Mouse (Mus musculus): Measurements from ENCODE around the gene Pabpn1l.
A peak's percentile ranks its signal among the peaks of the same experiment; 100 is the strongest.

The Pabpn1l gene

GRCm38 (mm10) chr8:122618660-122619378 is 3.7 kb downstream of the Pabpn1l start:
- DNase-seq (ENCODE audit: extremely low spot score): no peak

DNA sequence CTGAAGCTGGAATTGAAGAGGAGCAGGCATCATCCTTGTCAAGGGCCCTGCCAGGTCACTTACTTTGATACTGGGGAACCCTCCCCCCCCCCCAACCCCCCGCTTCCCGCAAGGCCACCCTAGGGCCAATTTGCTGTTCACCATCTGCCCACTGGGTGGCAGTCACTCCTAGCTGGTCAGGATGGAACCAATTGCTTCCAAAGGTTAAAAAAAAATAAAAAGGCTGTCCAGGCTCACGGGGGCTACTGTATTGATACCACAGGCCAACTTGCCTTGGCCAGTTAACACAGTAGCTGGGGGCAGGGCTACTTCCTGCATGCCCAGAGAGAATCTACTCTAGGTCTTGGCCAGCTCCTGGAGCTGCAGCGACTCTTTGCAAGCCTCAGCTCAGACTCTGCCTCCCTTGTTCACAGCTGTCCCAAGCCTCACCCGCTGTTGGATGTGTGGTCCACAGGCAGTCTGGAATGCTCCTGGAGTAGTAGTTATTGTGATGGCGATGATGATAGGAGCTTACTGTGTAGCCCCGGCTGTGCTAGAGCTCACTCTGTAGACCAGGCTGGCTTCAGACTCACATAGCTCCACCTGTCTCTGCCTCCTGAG is 4.5 kb downstream of the Pabpn1l start:
- peak; percentile 73 for DNase-seq (ENCODE audit: extremely low spot score)

- no peak for DNase-seq (ENCODE audit: extremely low spot score)
Observed at GRCm38 (mm10) chr8:122616181-122616905, 6.2 kb downstream of the Pabpn1l start.

GRCm38 (mm10) chr8:122611295-122612133 is 11.0 kb downstream of the Pabpn1l start, which contains the start of the genes Galns and Trappc2l:
TSS of gene Galns (minus strand) at chr8:122611463.
TSS of gene Trappc2l (plus strand) at chr8:122611640.
- peak; percentile 98 for DNase-seq (ENCODE audit: extremely low spot score)

- peak; percentile 40 for DNase-seq (ENCODE audit: extremely low spot score)
Observed at GRCm38 (mm10) chr8:122610612-122611277, 11.8 kb downstream of the Pabpn1l start.

DNA sequence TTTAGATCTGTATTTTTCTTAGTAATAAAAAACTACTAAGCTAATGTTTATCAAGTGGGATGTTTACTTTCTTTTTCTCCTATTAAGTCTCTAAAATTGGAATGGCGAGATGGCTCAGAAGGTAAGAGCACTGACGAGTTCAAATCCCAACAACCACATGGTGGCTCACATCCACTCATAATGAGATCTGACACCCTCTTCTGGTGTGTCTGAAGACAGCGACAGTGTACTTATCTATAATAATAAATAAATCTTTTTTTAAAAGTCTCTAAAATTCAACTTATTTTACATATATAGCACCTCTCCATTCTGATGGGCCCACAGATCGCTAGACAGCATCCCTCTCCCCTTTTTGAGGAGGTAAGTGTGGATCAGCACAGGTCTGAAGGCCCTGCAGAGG is 12.3 kb downstream of the Pabpn1l start:
- no peak for DNase-seq (ENCODE audit: extremely low spot score)

- DNase-seq (ENCODE audit: extremely low spot score): no peak
Observed at GRCm38 (mm10) chr8:122606810-122607209, 15.7 kb downstream of the Pabpn1l start.

GRCm38 (mm10) chr8:122605367-122605766 is 17.2 kb downstream of the Pabpn1l start:
- DNase-seq (ENCODE audit: extremely low spot score): no peak

- DNase-seq (ENCODE audit: extremely low spot score): no peak
Observed at GRCm38 (mm10) chr8:122604640-122605039, 17.9 kb downstream of the Pabpn1l start.

GRCm38 (mm10) chr8:122600666-122601065 is 21.9 kb downstream of the Pabpn1l start:
- DNase-seq (ENCODE audit: extremely low spot score): no peak

GRCm38 (mm10) chr8:122596031-122596430 is 26.5 kb downstream of the Pabpn1l start:
- no peak for DNase-seq (ENCODE audit: extremely low spot score)

GRCm38 (mm10) chr8:122593783-122594507 is 28.6 kb downstream of the Pabpn1l start:
- no peak for DNase-seq (ENCODE audit: extremely low spot score)

DNA sequence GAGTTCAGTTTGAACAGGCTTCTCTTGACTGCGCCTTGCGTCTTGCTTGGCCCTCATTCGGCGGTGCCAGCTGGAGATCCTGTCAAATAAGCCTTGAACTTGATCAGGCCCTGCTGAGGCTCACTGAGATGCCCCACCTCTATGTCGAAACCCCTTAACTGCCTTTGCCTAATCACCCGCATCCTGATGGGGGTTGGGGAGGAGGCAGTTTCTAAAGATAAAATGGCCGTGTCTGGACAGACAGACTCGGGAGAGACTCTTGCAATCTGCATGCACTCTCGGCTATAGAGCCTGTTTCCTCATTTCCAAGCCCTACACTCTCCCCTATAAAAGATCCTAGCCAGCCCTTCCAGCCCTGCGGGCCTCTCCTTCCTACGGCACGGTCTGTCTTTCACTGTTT is 29.3 kb downstream of the Pabpn1l start:
- no peak for DNase-seq (ENCODE audit: extremely low spot score)

GRCm38 (mm10) chr8:122586749-122587148 is 35.8 kb downstream of the Pabpn1l start:
- DNase-seq (ENCODE audit: extremely low spot score): no peak

GRCm38 (mm10) chr8:122586171-122586570 is 36.4 kb downstream of the Pabpn1l start:
- no peak for DNase-seq (ENCODE audit: extremely low spot score)

GRCm38 (mm10) chr8:122585411-122585891 is 37.1 kb downstream of the Pabpn1l start:
- no peak for DNase-seq (ENCODE audit: extremely low spot score)

DNA sequence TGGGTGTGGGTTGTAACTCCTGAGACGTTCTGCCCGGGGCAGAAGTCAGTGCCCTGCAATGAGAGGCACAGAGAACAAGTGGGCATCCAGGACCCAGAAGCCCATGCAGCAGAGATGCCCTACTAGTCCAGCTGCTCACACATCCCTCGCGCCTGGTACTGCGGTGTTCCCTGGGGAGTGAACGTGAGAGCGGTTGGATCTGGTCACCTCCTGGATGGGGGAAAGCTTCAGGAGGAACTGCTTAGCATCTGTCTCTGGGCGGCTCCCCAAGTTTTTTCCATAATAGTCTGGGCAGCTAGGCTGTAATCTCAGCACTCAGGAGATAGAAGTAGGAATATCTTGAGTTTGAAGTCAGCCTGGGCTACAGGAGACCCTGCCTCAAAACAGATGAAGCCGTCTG is 37.6 kb downstream of the Pabpn1l start:
- no peak for DNase-seq (ENCODE audit: extremely low spot score)

DNA sequence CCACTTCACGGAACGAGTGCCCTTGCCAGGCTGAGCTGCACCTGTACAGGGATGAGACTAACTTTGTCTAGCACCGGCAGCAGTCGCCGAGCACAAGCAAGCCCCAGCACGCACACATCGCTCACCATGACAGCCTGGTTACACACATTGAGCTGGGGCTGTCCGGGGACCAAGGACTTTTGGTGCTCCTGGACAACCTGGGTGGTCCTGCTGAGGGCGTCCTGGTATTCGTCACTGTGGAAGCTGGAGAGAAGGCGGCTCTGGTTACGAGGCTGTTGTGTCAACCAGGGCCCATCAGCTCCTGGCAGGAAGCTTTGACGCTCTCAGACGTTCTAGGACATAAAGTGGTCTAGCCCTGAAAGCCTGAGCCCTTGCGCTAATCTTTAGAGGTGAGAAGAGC is 41.6 kb downstream of the Pabpn1l start:
- DNase-seq (ENCODE audit: extremely low spot score): no peak

DNA sequence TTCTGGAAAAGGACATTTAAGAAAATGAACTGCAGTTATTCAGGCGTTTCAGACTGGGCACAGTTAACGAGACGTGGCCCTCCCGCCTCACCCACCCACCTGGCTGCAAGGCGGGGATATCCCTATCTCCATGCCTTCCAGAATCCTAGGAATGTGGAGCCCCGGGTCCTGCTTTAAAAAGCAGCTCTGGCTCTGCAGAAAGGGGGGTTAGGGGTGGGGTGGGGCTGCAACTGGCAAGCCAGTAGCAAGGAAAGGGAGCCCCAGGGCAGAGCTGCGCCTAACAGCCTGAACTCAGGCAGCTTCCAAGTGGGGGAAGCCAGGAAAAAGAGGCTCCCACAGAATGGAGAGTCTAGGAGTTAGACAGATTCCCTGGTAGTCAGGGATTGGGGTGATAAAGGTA is 43.3 kb downstream of the Pabpn1l start:
- DNase-seq (ENCODE audit: extremely low spot score): peak; percentile 40

DNA sequence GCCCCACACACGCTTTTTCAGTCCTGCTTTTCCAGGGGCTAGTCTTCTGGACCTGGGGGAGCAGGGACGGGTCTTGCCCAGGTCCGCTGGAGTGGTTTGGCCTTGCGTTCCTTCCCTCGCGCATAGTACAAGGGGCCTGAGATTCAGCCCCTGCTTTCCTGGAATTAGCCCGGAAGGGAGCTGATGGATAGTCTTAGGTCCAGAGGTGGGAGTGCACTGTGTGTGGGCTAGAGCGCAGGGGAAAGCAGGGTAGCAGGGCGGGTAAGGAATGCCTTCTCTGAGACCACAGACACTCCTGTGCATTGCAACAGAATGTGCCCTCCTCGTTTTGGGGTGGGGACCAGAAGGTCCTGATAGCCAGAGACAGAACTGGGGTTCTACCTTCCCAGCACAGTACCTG is 45.4 kb downstream of the Pabpn1l start:
- DNase-seq (ENCODE audit: extremely low spot score): no peak
